Mouse (Mus musculus) liver, embryonic 14.5 days (tissue): ENCODE measurements around the gene Crebrf. TPM values are rescaled to one million over a fixed set of nuclear protein-coding genes. Genes with fewer than 3 reads are reported as not detected.

ENCODE experiments used
- ATAC-seq: fragments of 200-750 bp; cut with Nextera tagmentation; 2 replicates; pipeline ENCODE4 v1.8.0; 2017; ENCODE audit warnings: moderate number of reproducible peaks, mild to moderate bottlenecking, moderate library complexity; ENCODE audit not compliant: insufficient read depth
- DNase-seq, 3 experiments: peaks; one replicate each; pipeline ENCODE4 v3.0.0-alpha.2; 2012 to 2013; ENCODE audit warnings: low read depth in 3 of 3, low spot score in 3 of 3
- H3K27ac ChIP-seq: fragments of 300-500 bp; sonication (generic); 2 replicates; pipeline ENCODE4 v1.5.1; 2014; ENCODE audit warnings: moderate library complexity, mild to moderate bottlenecking, control low read depth, inconsistent platforms
- H3K27me3 ChIP-seq: fragments of 300-500 bp; sonication (generic); 2 replicates; pipeline ENCODE4 v1.6.1; 2014; ENCODE audit warnings: mild to moderate bottlenecking, low read length, moderate library complexity; ENCODE audit not compliant: control insufficient read depth, insufficient read depth
- H3K36me3 ChIP-seq: fragments of 300-500 bp; sonication (generic); replicated peaks from 2 replicates; pipeline ENCODE4 v1.6.1; 2014; ENCODE audit warnings: low read depth; ENCODE audit not compliant: control insufficient read depth, insufficient read depth
- H3K4me1 ChIP-seq, 2 experiments: fragments of 200-500 bp in 1 of 2; fragments of 300-500 bp in 1 of 2; sonication (generic) in 1 of 2; replicated peaks; 2 replicates each; pipeline ENCODE4 v1.6.1; 2012 to 2014; ENCODE audit warnings: antibody characterized with exemption in 1 of 2, inconsistent platforms in 1 of 2, low read length in 1 of 2; ENCODE audit not compliant: control insufficient read depth in 2 of 2, insufficient read depth in 2 of 2
- H3K4me2 ChIP-seq: fragments of 300-500 bp; sonication (generic); 2 replicates; pipeline ENCODE4 v1.6.1; 2014; ENCODE audit warnings: low read depth, mild to moderate bottlenecking, control low read depth, moderate library complexity
- H3K4me3 ChIP-seq, 2 experiments: fragments of 200-500 bp in 1 of 2; fragments of 300-500 bp in 1 of 2; sonication (generic) in 1 of 2; 2 replicates each; pipeline ENCODE4 v1.5.1; 2012 to 2014; ENCODE audit warnings: low read depth in 2 of 2, low read length in 2 of 2, mild to moderate bottlenecking in 2 of 2, control low read depth in 1 of 2, inconsistent platforms in 1 of 2, moderate library complexity in 1 of 2; ENCODE audit not compliant: insufficient read depth in 1 of 2
- H3K9ac ChIP-seq: fragments of 300-500 bp; sonication (generic); replicated peaks from 2 replicates; pipeline ENCODE4 v1.6.1; 2014; ENCODE audit warnings: mild to moderate bottlenecking, control low read depth, moderate library complexity
- H3K9me3 ChIP-seq: fragments of 300-500 bp; sonication (generic); 2 replicates; pipeline ENCODE4 v1.6.1; 2016; ENCODE audit warnings: low read length, mixed read lengths; ENCODE audit not compliant: control insufficient read depth
- CTCF ChIP-seq: IDR thresholded peaks from 2 replicates; pipeline ENCODE4 v1.5.1; 2016; ENCODE audit warnings: antibody characterized with exemption, low read depth, control low read depth
- EP300 ChIP-seq: IDR thresholded peaks from 2 replicates; pipeline ENCODE4 v1.6.1; 2016; ENCODE audit warnings: antibody characterized with exemption, low read depth
- WGBS: fragments of 180-500 bp; shearing (Covaris S2); extraction: QIAGEN DNeasy Blood & Tissue Kit; methylation state at CpG from one replicate; pipeline ENCODE4 v1.1.7; 2014; ENCODE audit not compliant: insufficient replicate concordance; 5-methylcytosine and 5-hydroxymethylcytosine counted together
- polyA plus RNA-seq, 2 experiments: library from polyadenylated mRNA; depleted of rRNA in 1 of 2; stranded (reverse) in 1 of 2; unstranded in 1 of 2; fragments of >200 nt; fragmentation: Nextera tagmentation in 1 of 2; extraction: Ambion mirVana in 1 of 2; gene quantifications; 2 replicates each; pipeline versions ENCODE4 v1.2.1 to v1.2.3; 2012 to 2014

Crebrf gene
- polyA plus RNA-seq, 2 experiments = 1.3 to 2.8 TPM

GRCm38 (mm10) chr17:26790269-26791214 lies 75.1 kb downstream of the Crebrf start:
- H3K9me3 ChIP-seq = no peaks in the 10 kb centered on the region
- H3K27me3 ChIP-seq = no peaks in the 10 kb centered on the region
- no peak overlapping the region for H3K4me3 ChIP-seq
- H3K27ac ChIP-seq = no peak overlapping the region
- DNase-seq (no peak), ATAC-seq (no peak)
- WGBS = 76% methylated on average over 11 of the region's 11 CpGs
- peaks cover 11% of the 10 kb centered on the region for H3K36me3 ChIP-seq
- H3K4me2 ChIP-seq = no peak overlapping the region
- no peak overlapping the region for H3K9ac ChIP-seq
- H3K4me1 ChIP-seq = 0 out of 4 replicates have a peak, but pooled peaks cover 0 to 1% of the 10 kb centered on the region in 2 experiments
- TF ChIP-seq EP300 = no peak
- no peak for TF ChIP-seq CTCF

- Histone ChIP-seq H3K9me3 (no peaks in the 10 kb centered on the region), H3K4me2 (no peak overlapping the region), H3K27ac (no peak overlapping the region), H3K27me3 (no peaks in the 10 kb centered on the region), H3K4me3 (no peak overlapping the region), H3K9ac (no peak overlapping the region), H3K4me1 (0 out of 4 replicates have a peak, but pooled peaks cover 0 to under 1% of the 10 kb centered on the region in 2 experiments), H3K36me3 (peaks cover 11% of the 10 kb centered on the region)
- WGBS = 70% methylated on average over 7 of the region's 7 CpGs
- no peak for TF ChIP-seq EP300
- no peak for TF ChIP-seq CTCF
- ATAC-seq = no peak
- DNase-seq = no peak
These were observed 76.1 kb downstream of the Crebrf start for GRCm38 (mm10) chr17:26791580-26791979.

DNA sequence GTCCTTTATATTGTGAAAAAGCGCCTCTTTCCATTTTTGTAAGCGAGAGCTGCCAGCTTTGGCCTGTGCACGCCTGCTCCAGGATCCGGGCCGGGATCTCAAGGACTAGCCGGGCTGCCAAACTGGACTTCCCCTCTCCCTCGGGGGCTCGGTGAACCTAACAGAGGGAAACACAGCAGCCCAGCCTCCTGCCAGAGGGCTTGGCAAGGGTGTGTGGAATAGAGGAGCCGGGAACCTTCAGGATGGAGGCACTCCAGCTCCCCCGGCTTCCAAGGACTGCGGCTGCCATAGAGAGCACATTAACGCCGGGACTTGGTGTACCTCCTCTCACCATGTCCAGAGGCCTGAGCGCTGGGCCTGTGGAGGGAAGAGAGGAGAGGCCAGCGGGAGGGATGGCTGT lies 76.6 kb downstream of the Crebrf start:
- ATAC-seq = no peak
- no peak for TF ChIP-seq EP300
- TF ChIP-seq CTCF = no peak
- no peak overlapping the region for H3K27ac ChIP-seq
- H3K36me3 ChIP-seq = peaks cover 11% of the 10 kb centered on the region
- H3K4me3 ChIP-seq = no peak overlapping the region
- H3K27me3 ChIP-seq = no peaks in the 10 kb centered on the region
- H3K4me2 ChIP-seq = no peak overlapping the region
- no peaks in the 10 kb centered on the region for H3K9me3 ChIP-seq
- H3K9ac ChIP-seq = no peak overlapping the region
- H3K4me1 ChIP-seq = no peaks in the 10 kb centered on the region
- DNase-seq = no peak
- 84% methylated on average over 15 of the region's 15 CpGs for WGBS

DNA sequence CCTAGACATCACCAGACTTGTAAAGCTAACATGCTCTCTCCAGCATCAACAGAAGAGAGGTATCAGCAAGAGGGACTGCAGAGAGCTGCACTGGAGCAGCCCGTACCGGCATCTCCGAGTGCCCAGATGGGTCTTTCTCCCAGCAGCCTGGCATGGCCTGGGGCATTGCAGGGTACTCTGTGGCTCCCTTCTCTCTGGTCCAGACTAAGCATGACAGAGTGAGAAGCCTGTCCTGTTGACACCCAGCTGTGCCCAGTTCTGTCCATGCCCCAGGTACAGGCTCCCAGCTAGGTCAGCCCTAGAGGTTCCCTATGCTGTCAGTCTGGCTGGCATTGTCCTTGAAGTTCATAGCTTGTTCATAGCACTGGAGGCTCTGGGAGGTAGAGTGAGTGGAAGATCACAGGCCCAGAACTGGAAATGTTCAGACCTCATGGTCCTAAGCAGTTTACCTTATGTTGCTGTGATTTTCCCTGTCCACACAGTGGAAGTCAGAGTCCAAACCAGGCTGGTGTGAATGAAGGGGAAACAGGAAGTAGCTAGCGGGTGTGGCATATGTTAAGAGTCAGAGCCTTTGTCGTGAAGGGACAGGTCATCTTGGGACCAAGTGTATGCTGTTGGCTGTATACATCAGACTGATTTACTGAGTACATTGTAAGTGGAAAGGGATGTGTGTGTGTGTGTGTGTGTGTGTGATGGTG lies 77.8 kb downstream of the Crebrf start:
- H3K4me1 ChIP-seq = no peaks in the 10 kb centered on the region
- H3K36me3 ChIP-seq = peaks cover 11% of the 10 kb centered on the region
- H3K9me3 ChIP-seq = no peaks in the 10 kb centered on the region
- no peak overlapping the region for H3K4me2 ChIP-seq
- TF ChIP-seq EP300 (no peak), CTCF (no peak)
- ATAC-seq (no peak), DNase-seq (no peak)
- WGBS = 63% methylated on average over 5 of the region's 5 CpGs
- H3K4me3 ChIP-seq = no peak overlapping the region
- H3K27ac ChIP-seq = no peak overlapping the region
- no peaks in the 10 kb centered on the region for H3K27me3 ChIP-seq
- no peak overlapping the region for H3K9ac ChIP-seq

DNA sequence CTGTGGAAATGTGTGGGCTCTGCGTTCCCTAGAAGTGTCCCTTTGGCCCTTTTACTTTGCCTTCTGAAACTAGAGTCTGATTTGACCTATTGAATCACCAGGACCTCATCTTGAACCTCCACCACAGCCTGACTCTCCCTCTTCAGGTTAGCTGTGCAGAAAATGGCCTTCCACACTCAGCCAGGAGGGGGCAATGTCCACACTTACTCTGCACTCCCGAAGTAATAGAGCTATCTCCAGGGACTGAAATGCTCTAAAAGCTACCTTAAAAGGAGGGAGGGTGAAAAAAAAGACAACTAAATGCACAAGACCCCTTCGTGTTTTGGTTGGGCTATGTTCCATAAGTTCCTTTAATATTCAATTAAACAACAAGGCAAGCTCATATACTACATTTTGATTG lies 79.3 kb downstream of the Crebrf start:
- H3K4me3 ChIP-seq = no peak overlapping the region
- H3K9ac ChIP-seq = no peak overlapping the region
- DNase-seq (no peak), ATAC-seq (no peak)
- H3K9me3 ChIP-seq = no peaks in the 10 kb centered on the region
- no peak overlapping the region for H3K27ac ChIP-seq
- no peak overlapping the region for H3K4me2 ChIP-seq
- 19% methylated on average over 3 of the region's 3 CpGs for WGBS
- H3K36me3 ChIP-seq = peaks cover 11% of the 10 kb centered on the region
- TF ChIP-seq CTCF (peak; percentile 81), EP300 (no peak)
- H3K27me3 ChIP-seq = no peaks in the 10 kb centered on the region
- H3K4me1 ChIP-seq = no peaks in the 10 kb centered on the region
